Mouse (Mus musculus) midbrain, embryonic 14.5 days (tissue): ENCODE results near the gene Gnai3. TPM values are rescaled to one million over a fixed set of nuclear protein-coding genes. Genes with fewer than 3 reads are reported as not detected.
A peak's percentile ranks its signal among the peaks of the same experiment; 100 is the strongest.

Source experiments
- ATAC-seq: fragments of 200-750 bp; cut with Nextera tagmentation; 2 replicates; pipeline ENCODE4 v1.8.0; 2017; ENCODE audit warnings: moderate number of reproducible peaks, moderate library complexity; ENCODE audit not compliant: low FRiP score, low TSS enrichment
- DNase-seq: peaks from one replicate; pipeline ENCODE4 v3.0.0-alpha.2; 2015
- H3K27ac ChIP-seq: fragments of 300-500 bp; sonication (generic); replicated peaks from 2 replicates; pipeline ENCODE4 v1.5.1; 2014; ENCODE audit warnings: mild to moderate bottlenecking, low read depth, low read length, moderate library complexity
- H3K27me3 ChIP-seq: fragments of 300-500 bp; sonication (generic); 2 replicates; pipeline ENCODE4 v1.6.1; 2014; ENCODE audit warnings: low read length, control low read depth, mixed read lengths; ENCODE audit not compliant: control insufficient read depth, insufficient read depth
- H3K36me3 ChIP-seq: fragments of 300-500 bp; sonication (generic); 2 replicates; pipeline ENCODE4 v1.6.1; 2014; ENCODE audit warnings: low read length, control low read depth; ENCODE audit not compliant: control insufficient read depth, insufficient read depth
- H3K4me1 ChIP-seq: fragments of 300-500 bp; sonication (generic); 2 replicates; pipeline ENCODE4 v1.6.1; 2014; ENCODE audit warnings: mild to moderate bottlenecking, antibody characterized with exemption, low read length, control low read depth; ENCODE audit not compliant: control insufficient read depth, insufficient read depth
- H3K4me2 ChIP-seq: fragments of 300-500 bp; sonication (generic); 2 replicates; pipeline ENCODE4 v1.6.1; 2014; ENCODE audit warnings: mild to moderate bottlenecking, low read length, moderate library complexity
- H3K4me3 ChIP-seq: fragments of 300-500 bp; sonication (generic); replicated peaks from 2 replicates; pipeline ENCODE4 v1.5.1; 2014; ENCODE audit warnings: low read depth, low read length
- H3K9ac ChIP-seq: fragments of 300-500 bp; sonication (generic); replicated peaks from 2 replicates; pipeline ENCODE4 v1.6.1; 2014; ENCODE audit warnings: mild to moderate bottlenecking, low read length, moderate library complexity
- H3K9me3 ChIP-seq: fragments of 300-500 bp; sonication (generic); 2 replicates; pipeline ENCODE4 v1.6.1; 2016; ENCODE audit warnings: low read length, control low read depth, mixed read lengths; ENCODE audit not compliant: control insufficient read depth
- WGBS: fragments of 180-500 bp; shearing (Covaris S2); extraction: QIAGEN DNeasy Blood & Tissue Kit; methylation state at CpG from one replicate; pipeline ENCODE4 v1.1.7; 2014; 5-methylcytosine and 5-hydroxymethylcytosine counted together
- polyA plus RNA-seq: library from polyadenylated mRNA; unstranded; fragments of >200 nt; fragmentation: Nextera tagmentation; extraction: Ambion mirVana; gene quantifications from 2 replicates; pipeline ENCODE4 v1.2.1, GENCODE M21; 2014

The Gnai3 gene
- polyA plus RNA-seq, 1 experiment from 2014 or later = 150 TPM

- H3K4me2 ChIP-seq = peak overlapping the region; percentile 88
- H3K9me3 ChIP-seq = no peaks in the 10 kb centered on the region
- H3K36me3 ChIP-seq = peaks cover 8% of the 10 kb centered on the region; the same call in 1 of the 2 replicates
- H3K9ac ChIP-seq = peak overlapping the region; percentile 82
- H3K27me3 ChIP-seq = no peaks in the 10 kb centered on the region
- H3K27ac ChIP-seq = no peak overlapping the region
- ATAC-seq (no peak), DNase-seq (peak; percentile 51)
- 3% methylated on average over 16 of the region's 16 CpGs for WGBS
- peak overlapping the region; percentile 75 for H3K4me3 ChIP-seq
- H3K4me1 ChIP-seq = peaks cover 15% of the 10 kb centered on the region; the same call in 1 of the 2 replicates
Measured at GRCm38 (mm10) chr3:108185460-108186097, 39.6 kb upstream of the Gnai3 start.

DNA sequence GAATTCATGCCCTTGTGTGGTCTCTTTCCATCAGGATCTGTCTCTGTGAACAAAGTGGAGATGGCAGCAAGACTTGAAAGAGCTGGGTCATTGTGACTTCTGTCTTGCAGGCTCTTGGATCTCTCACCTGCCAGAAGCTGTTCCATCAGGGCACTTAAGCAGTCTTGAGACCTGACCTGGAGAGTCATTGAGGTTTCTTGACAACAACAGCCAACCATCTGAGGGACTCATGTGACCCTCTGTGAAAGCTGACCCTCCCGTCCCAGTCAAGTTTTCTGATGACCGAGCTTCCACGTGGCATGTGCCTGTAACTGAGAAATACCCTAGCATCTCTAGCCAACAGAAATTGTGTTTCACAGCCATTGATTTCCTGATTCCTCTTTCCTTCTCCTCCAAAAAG is 38.8 kb upstream of the Gnai3 start:
- no peak for DNase-seq
- H3K4me3 ChIP-seq = no peak overlapping the region
- H3K9ac ChIP-seq = no peak overlapping the region
- no peaks in the 10 kb centered on the region for H3K9me3 ChIP-seq
- no peaks in the 10 kb centered on the region for H3K27me3 ChIP-seq
- no peak for ATAC-seq
- H3K4me2 ChIP-seq = no peak overlapping the region
- peaks cover 13% of the 10 kb centered on the region; the same call in 1 of the 2 replicates for H3K4me1 ChIP-seq
- WGBS = 85% methylated on average over 3 of the region's 3 CpGs
- H3K36me3 ChIP-seq = peaks cover 8% of the 10 kb centered on the region; the same call in 1 of the 2 replicates
- H3K27ac ChIP-seq = no peak overlapping the region

GRCm38 (mm10) chr3:108180514-108180913 is 34.6 kb upstream of the Gnai3 start:
- Histone ChIP-seq H3K4me2 (no peak overlapping the region), H3K36me3 (no peaks in the 10 kb centered on the region), H3K4me3 (no peak overlapping the region), H3K9ac (no peak overlapping the region), H3K9me3 (no peaks in the 10 kb centered on the region), H3K27ac (no peak overlapping the region), H3K4me1 (peaks cover 3% of the 10 kb centered on the region; the same call in 1 of the 2 replicates), H3K27me3 (no peaks in the 10 kb centered on the region)
- 49% methylated on average over 2 of the region's 2 CpGs for WGBS
- ATAC-seq (no peak), DNase-seq (no peak)

DNA sequence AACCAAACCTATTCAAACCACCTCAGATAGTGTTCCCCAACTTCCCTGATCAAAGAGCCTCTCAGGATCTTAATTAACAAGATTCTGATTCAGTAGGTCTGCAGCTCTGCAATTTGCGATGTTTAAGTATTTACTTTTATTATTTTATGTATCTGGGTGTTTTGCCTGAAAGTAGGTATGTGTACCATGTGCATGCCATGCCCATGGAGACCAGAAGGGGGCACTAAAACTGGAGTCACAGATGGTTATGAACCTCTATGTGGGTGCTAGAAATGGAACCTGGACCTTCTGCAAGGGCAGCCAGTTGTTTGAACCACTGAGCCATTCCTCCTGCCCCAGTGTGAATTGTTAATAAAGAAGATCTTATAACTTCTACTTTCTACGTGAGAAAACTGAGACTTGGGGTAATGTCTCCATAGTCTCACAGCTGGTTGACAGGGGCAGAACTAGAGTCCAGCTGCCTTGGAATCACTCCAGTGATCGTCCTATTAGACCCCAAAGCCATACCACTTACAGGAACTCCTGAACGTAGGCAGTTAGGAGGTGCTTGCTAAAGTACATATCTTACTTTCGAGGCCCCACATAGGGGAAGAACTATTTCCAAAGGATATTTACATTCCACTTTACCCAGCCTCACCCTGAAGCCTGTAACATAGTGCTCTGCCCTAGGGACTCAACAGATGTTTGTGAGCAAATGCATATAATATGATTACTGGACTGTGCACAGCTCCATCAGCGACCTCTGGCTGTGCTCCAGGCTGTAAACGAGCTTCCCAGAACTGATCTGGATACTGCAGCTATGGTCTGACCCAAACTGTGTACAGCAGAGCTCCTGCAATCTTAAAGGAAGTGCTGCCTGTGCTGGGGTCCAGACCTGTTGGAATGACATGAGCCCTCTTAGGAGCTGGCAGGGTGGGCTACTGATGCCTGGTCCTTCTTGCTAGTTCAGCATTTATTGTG is 33.1 kb upstream of the Gnai3 start:
- DNase-seq (no peak), ATAC-seq (no peak)
- H3K9ac ChIP-seq = no peak overlapping the region
- 81% methylated on average over 7 of the region's 7 CpGs for WGBS
- H3K4me1 ChIP-seq = peaks cover 14% of the 10 kb centered on the region
- no peak overlapping the region for H3K4me3 ChIP-seq
- no peaks in the 10 kb centered on the region for H3K9me3 ChIP-seq
- no peaks in the 10 kb centered on the region for H3K36me3 ChIP-seq
- H3K4me2 ChIP-seq = no peak overlapping the region
- no peaks in the 10 kb centered on the region for H3K27me3 ChIP-seq
- no peak overlapping the region for H3K27ac ChIP-seq

- ATAC-seq (peak; percentile 76), DNase-seq (peak; percentile 77)
- WGBS = 19% methylated on average over 14 of the region's 14 CpGs
- peaks cover 14% of the 10 kb centered on the region for H3K4me1 ChIP-seq
- H3K4me2 ChIP-seq = peak overlapping the region; percentile 35
- peak overlapping the region; percentile 29; the same call in 1 of the 2 replicates for H3K9ac ChIP-seq
- H3K9me3 ChIP-seq = no peaks in the 10 kb centered on the region
- no peaks in the 10 kb centered on the region for H3K27me3 ChIP-seq
- H3K27ac ChIP-seq = peak overlapping the region; percentile 86
- H3K4me3 ChIP-seq = no peak overlapping the region
- no peaks in the 10 kb centered on the region for H3K36me3 ChIP-seq
Measured at GRCm38 (mm10) chr3:108174672-108175531, 29.0 kb upstream of the Gnai3 start.

DNA sequence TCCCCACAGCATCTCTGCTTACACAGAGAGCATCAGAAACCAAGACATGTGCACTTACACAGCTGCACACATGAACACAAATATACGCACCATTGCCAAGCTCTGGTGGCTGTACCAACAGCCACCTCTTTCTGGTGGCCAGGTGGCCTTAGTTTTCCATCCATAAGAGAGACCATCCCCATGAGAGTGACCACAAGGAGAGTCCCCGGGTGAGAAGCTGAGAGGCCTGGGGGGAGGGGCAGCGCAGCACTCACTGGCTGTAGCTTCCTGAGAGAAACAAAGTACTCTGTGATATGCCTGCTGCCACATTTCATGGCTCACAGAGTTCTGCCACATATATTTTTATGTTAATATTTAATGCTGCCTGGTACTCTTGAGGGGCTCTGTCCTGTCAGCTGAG is 23.3 kb upstream of the Gnai3 start:
- ATAC-seq (no peak), DNase-seq (no peak)
- 46% methylated on average over 3 of the region's 3 CpGs for WGBS
- H3K27ac ChIP-seq = no peak overlapping the region
- peaks cover 13% of the 10 kb centered on the region for H3K4me1 ChIP-seq
- H3K4me2 ChIP-seq = no peak overlapping the region
- H3K9ac ChIP-seq = no peak overlapping the region
- H3K9me3 ChIP-seq = no peaks in the 10 kb centered on the region
- H3K4me3 ChIP-seq = no peak overlapping the region
- no peaks in the 10 kb centered on the region for H3K27me3 ChIP-seq
- H3K36me3 ChIP-seq = no peaks in the 10 kb centered on the region

DNA sequence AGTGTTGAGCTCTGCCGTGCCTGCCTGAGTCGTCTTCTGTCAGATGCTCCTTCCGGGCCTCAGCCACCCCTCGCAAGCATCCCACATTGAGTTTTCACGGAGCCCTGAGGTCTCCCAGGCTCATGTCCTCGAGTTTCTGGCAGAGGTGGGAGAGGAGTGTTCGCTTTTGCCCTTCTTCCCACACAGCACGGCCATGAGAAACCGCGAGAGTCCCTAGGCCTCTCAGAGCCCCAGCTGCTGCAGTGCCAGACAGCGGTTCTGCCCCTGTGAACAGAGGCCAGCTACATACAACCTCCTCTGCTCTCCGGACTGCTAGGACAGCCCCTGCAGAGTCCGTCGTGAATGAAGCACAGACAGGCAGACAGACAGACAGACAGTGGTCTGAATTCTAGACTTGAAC is 21.6 kb upstream of the Gnai3 start:
- Histone ChIP-seq H3K36me3 (no peaks in the 10 kb centered on the region), H3K27me3 (no peaks in the 10 kb centered on the region), H3K9ac (no peak overlapping the region), H3K4me2 (no peak overlapping the region), H3K9me3 (no peaks in the 10 kb centered on the region), H3K27ac (no peak overlapping the region; the same call in 1 of the 2 replicates), H3K4me1 (peaks cover 13% of the 10 kb centered on the region), H3K4me3 (no peak overlapping the region)
- 40% methylated on average over 14 of the region's 14 CpGs for WGBS
- DNase-seq (no peak), ATAC-seq (no peak)

DNA sequence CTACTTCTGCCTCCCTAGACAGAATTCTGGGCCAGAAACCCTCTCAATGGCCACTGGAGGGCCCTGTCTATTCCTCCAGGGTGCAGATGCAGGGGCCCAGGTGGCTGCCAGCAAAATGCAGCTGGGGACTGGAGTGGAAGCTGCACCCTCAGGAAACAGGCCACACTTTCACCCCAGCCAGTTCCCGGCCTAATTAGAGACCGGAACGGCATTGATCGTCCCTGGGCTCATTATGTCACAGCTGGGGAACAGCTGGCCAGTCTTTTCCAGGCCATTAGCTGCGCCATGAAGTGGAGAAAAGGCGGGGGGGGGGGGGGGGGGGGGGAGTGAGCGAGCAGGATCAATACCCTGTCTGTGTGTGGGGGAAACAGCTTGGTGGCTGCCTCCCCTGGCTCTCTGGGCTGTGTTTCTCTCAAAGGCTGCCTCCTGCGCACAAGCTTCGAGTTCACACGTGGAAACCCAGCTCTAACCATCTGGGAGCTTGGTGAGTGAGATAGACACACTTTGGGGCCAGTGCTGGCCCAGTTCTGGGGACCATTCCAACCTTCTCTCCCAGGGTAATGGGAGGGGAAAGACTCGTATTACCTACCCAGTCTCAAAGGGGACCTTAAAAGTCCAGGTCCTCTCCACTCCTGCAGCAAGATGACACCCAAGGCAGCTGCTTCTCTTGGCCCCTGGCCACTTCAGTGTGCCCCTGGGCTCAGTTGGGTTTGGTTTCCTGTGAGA is 20.7 kb upstream of the Gnai3 start:
- peak; percentile 31; the same call in 1 of the 2 replicates for ATAC-seq
- WGBS = 9% methylated on average over 11 of the region's 11 CpGs
- Histone ChIP-seq H3K4me2 (no peak overlapping the region), H3K27ac (peak overlapping the region; percentile 74), H3K4me1 (peaks cover 13% of the 10 kb centered on the region), H3K9me3 (no peaks in the 10 kb centered on the region), H3K27me3 (no peaks in the 10 kb centered on the region), H3K4me3 (no peak overlapping the region), H3K9ac (no peak overlapping the region), H3K36me3 (no peaks in the 10 kb centered on the region)
- DNase-seq = peak; percentile 67
